ENCODE assay signal across 18 mouse cellular contexts in the genomic region with DNA sequence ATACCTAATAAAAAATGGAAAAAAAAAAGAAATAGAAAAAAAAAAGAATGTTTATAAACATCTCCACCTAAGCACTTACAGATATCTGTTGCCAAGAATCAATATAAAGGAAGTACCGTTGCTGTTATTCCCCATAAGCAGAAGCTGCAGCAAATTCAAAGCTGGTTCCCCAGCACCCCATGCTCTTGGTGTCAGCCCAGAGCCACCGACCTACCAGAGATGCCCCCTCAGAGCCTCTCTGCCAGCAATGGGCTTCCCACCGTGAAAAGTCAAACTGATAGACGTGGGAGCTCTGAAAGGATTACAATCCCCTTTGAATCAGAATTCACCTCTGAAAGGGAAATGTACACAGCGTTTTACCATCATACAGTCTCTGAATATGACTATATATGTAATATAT.
"Had no signal": no experiment of that assay in that cellular context is flagged by ENCODE, and none has a peak within 500 bp of the region (broad histone marks: within the 10 kb centered on the region; RNA-seq: fewer than 3 reads in every experiment).

No protein-coding gene starts in this region.

- H3K27ac ChIP-seq: midbrain, embryonic 13.5 days; neural tube, embryonic 15.5 days had no signal

- H3K9me3 ChIP-seq: midbrain, embryonic 10.5 days; midbrain, embryonic 13.5 days; neural tube, embryonic 13.5 days; neural tube, embryonic 15.5 days had no signal

- H3K9ac ChIP-seq: lung, embryonic 14.5 days; midbrain, embryonic 13.5 days; neural tube, embryonic 13.5 days; neural tube, embryonic 15.5 days had no signal

- H3K4me2 ChIP-seq: lung, embryonic 14.5 days; midbrain, embryonic 13.5 days; neural tube, embryonic 13.5 days; neural tube, embryonic 15.5 days had no signal

- H3K27me3 ChIP-seq: midbrain, embryonic 13.5 days; neural tube, embryonic 13.5 days; neural tube, embryonic 15.5 days had no signal

- DNase-seq: lung, adult 18-20 months; lung, embryonic 14.5 days; lung, postnatal 10 days; lung, postnatal 4 days; retina, postnatal 1 day; right cerebral cortex, adult 18-20 months; right cerebral cortex, postnatal 25 days; right cerebral cortex, postnatal 4 days; spleen, adult 18-20 months; thymus, adult 18-20 months; thymus, postnatal 14 days; thymus, postnatal 36 days had no signal

- H3K36me3 ChIP-seq: midbrain, embryonic 10.5 days; midbrain, embryonic 13.5 days; neural tube, embryonic 13.5 days; neural tube, embryonic 15.5 days had no signal

- ATAC-seq: midbrain, embryonic 13.5 days; midbrain, embryonic 16.5 days had no signal

- H3K4me3 ChIP-seq: midbrain, embryonic 10.5 days; midbrain, embryonic 13.5 days; myocyte; neural tube, embryonic 13.5 days; neural tube, embryonic 15.5 days had no signal
